Mouse (Mus musculus) urinary bladder, adult 2 months (tissue): Measurements from ENCODE around the gene Vwa8. TPM values are rescaled to one million over a fixed set of nuclear protein-coding genes. Genes with fewer than 3 reads are reported as not detected.

ENCODE experiments used
- DNase-seq: peaks from one replicate; pipeline ENCODE4 v3.0.0; 2022; ENCODE audit warnings: low spot score
- polyA plus RNA-seq: library from polyadenylated mRNA; depleted of rRNA; stranded (reverse); fragments of >200 nt; gene quantifications from 2 replicates; pipeline ENCODE4 v1.2.3, GENCODE M21; 2012; rRNA removed

The Vwa8 gene
- polyA plus RNA-seq: 23.9 and 28.6 TPM in 2 replicates

DNA sequence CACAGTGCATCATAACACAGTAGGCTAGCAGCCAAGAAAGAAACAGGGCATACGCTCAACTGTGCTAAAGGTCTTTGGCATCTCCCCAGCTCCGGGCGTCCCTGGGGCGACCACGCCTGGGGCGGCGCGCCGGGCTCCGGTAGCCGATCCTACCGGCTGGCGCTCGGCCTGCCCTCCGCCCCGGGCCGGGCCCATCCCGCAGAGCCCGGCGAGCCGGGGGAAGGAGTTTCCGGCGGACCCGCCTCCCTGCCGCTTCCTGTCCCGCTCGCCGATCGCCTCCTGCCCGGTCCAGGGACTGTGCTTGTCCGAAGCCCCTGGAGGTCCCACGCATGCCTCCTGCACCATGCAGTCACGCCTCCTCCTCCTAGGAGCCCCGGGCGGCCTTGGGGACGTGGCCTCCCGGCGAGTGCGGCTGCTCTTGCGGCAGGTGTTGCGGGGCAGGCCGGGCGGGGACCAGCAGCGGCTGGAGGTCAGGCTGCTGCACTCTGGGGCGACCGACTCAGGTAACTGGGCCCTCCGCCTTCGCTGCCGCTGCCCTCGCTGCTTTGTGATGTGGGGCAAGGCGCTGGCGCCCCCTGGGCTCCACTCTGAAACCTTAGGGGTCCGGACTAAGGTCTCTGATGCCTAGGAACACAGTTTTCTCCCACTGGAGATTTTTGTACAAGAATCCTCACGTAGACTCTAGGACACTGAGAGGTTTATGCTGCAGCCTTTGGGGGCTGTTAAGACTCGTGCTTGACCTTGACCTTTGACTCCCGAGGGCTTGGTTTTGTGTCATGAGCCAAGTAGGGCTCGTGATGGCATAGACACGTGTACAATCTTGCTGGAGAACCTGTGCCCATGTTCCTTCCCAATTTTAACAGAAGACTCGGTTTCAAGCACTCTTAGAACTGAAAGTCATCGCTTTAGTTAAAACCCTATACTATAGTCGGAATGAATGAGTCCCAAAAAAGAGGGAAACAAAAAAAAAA, at the start of gene Vwa8:
Gene Vwa8 (plus strand): TSS at position 112 of the 971 bp plus-strand sequence.
- peak; percentile 81 for DNase-seq

DNA sequence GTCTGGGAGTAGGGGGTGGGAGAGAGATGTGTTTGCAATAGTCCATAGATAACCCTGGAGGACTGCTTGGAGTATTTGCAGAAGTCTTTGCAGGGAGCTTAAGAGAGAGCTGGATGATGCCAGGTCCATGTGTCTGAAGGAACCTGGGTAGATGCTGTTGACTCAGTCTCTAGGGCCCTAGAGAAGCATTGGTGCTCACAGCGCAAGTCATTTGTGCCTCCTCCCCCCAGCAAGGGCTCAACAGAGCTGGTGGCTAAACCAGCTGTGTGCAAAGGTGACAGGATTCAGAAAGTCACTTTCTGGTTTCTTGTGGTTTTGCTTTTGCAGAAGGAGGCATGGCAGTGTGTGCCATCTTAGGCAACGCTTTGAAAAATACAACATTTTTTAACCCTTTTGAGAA, 46.5 kb upstream of the Vwa8 start:
- no peak for DNase-seq

DNA sequence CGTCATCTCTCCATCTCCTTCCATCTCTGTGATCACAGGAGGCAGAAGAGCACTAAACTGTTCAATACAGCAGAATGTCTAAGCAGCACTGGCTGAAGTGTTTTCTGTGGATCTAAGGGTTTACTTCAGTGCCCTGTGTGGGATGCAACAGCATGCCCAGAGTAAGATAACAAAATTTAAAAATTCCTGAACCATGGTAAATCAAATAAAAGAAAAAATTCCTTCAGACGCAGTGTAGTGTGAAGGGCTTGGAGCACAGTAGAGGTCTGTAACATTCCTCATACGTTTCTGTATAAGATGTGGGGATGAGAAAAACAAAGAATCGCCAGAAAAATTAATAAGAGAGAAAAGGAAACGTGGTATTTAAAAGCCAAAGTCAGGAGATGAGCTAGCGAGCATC, 44.9 kb upstream of the Vwa8 start:
- no peak for DNase-seq

DNA sequence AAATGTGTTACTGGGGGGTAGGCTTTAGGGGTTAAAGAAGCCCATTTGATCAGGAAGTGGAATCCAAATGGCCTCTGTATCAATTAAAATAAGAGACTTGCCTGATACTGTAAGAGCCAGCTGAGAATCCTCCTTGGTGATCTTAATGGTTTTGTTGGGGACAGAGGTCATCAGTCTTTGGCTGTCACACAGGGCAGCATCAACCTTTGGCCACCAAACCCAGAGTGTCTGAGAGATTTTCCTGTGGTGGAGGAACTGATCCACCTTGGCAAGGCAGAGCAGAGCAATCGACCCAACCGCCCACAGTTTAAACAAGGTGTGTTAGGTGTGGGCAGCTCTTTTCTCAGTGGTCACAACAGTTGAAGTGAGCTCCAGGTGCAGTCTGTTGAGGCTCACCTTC, 36.0 kb upstream of the Vwa8 start:
- DNase-seq: no peak

DNA sequence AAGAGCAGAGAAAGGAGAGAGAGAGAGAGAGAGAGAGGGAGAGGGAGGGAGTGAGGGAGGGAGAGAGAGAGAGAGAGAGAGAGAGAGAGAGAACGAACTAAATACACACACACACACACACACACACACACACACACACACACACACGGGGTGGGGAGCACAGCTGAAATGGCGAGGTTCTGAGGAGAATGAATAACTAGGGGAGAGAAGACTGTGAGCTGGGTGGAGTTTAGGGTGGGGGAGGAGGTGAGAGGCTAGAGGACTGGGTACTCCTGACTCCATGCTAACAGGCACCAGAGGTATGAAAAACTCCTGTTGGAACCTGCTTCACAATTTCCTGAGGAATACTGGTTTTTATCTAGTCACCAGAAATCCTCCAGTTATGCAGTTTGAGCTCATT, 32.4 kb upstream of the Vwa8 start:
- DNase-seq: no peak

DNA sequence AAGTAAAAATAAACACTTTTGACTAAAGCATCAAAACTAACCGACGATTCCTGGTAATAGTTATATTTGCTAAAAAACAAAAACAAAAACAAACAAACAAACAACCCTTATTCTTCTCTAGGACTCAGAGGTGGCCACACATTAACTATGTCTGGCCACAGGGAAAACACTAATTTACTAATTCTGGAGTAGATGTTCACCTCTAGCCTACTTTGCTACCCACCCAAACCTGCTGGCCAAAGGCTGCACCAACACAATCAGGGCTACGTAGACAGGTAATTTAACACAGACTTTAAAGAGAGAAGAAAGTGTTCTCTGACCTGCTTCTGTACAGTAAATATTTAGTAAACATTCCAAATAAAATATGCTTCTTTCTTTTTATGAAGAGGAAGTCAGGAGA, 31.2 kb upstream of the Vwa8 start:
- DNase-seq: no peak

DNA sequence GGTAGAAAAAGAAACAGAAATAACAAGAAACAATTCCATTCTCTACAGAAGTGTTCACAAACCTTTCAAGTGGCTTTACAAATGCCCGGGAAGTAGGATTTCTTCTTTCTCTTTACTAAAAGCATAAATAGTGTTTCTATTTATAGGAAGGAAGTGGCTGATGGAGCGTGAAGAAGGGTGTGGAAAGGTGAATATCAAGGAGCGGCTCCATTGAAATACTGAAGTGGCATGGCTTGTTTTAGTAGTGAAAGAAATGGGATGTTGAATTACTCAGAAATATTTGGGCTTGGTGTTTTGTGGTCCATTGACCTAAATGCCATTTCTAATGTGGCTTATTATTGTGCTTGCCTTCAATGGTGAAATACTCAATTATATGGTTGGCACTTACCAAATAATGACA, 30.4 kb upstream of the Vwa8 start:
- no peak for DNase-seq

DNA sequence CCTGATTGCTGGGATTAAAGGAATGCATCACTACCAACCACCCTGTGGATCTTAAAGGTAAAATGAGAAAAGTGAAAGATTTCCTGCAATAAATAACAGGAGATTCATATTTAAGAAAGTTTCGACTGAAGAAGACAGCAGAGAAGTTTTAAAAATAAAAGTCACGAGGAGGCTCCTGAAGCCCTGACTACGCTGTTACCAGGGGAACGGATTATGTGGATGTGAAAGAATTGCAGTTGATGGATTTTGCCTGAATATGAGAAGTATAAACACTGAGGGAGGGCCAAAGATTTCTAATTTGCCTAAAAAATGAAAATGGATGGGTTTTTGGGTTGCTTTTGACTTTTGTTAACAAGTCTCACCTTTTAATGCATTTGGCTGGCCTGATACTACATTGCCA, 24.8 kb upstream of the Vwa8 start:
- DNase-seq: no peak

DNA sequence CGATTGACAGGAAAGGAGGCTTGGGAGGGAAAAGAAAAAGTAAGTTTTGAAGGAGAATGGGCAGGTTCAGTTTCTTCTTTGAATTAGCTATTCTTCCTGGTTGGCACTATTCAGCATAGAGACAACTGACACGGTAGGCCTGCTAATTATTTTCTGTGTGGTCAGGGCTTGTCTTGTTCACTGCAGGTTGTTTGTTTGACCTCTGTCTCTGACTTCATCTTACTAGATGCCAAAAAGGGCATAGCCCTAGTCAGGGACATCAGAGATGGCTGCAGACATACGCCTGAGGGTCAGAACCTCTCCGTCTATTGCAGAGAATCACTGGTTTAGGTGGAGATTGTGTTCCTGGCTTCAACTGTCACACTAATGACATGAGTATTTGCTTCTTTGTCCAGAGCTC, 24.3 kb upstream of the Vwa8 start:
- no peak for DNase-seq

DNA sequence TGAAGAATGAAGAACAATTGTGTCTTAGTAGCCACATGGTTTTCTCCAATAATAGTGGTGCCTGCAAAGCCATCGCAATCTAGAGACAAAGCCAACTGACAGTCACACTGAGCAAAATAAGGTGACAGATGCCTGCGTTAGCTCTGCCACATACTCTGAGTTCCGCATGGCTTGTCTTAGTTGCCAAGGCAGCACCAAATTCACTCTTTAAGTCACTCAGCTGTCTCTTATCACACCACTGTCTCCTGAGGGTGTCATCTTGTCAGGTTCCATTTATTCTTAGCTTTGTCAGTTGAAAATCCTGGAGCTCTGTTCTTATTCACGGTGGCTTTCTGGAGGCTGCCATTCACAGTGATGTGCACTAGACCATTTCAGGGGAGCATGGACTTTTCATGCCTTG, 17.7 kb upstream of the Vwa8 start:
- no peak for DNase-seq

DNA sequence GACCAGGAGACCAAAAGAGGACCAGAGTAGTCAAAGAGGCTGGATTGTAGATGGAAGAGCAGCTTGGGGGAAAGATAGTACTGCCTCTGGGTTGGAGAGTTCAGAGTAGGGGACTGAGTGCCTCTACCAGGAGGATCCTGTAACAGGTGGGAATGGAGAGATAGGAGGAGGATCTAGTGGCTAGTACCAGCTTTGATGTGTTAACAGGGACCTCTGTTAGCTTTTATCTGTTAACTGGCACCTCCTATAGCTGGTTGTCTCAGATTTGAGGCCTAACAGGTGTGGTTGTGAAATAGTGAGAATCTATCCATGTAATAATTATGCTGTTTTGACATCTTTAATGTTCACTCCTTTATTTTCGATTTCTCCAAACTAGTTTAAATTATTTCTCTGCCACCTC, 904 bp upstream of the Vwa8 start:
- no peak for DNase-seq

DNA sequence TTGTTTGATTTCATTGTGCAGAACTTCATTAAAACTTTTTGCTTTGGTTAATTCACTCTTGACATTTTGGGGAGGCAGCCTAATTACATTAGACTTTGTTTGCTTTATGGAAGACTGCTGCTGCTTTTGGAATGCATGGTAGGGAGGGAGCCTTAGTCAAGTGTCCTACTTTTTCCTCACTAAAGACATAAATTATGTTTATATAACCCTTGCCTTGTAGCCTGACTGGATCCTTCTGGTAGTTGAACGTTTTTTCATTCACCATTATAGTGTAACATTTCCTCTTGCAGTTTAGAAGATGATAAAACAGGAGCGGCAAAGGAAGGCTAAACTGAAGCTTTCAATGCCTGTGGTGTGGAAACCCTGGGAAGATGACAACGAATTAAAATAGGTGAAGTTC, 375 bp upstream of the Vwa8 start:
- DNase-seq: no peak

DNA sequence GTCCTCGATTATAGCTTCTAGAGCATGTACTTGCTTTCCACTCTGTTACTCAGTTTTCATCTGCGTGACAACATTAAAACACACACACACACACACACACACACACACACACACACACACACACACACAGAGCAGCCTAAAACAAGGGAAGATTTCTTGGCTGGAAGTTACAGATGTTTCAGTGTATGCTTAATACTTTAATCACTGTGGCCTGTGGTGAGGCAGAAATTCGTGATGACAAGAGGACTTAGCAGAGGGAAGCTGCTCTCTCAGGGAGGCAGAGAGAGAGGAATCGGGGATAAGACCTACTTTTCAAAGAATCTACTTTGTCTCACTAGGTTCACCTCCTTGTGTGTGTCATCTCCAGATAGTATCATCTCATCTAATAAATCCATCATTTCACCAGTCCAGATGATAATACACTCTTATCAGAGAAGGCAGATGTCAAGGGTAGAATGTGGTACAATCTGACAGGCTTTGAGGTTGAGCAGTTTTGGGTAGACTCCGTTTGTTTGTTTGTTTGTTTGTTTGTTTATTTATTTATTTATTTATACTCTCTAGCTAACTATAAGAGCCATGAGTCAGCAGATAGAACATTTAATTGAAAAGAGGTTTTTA, 1.2 kb downstream of the Vwa8 start:
- no peak for DNase-seq

DNA sequence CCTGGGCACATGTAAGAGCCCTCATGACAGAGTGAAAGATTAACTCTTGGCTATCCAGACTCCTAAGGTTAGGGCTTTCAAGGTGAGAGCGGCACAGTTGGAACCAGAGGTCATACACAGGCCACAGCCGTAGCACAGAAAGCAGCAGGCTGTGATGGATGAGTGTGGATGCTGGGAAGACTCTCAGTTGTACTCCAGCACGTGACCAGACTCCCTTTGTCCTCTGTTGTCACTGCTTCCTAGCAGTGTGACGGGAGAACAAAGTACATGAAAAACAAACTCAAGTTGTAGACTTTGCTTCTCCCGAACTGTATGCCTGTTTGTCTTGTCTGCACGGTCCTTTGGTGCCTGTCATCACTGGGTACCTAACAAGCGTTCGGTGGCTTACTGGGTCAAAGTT, 1.8 kb downstream of the Vwa8 start:
- no peak for DNase-seq

DNA sequence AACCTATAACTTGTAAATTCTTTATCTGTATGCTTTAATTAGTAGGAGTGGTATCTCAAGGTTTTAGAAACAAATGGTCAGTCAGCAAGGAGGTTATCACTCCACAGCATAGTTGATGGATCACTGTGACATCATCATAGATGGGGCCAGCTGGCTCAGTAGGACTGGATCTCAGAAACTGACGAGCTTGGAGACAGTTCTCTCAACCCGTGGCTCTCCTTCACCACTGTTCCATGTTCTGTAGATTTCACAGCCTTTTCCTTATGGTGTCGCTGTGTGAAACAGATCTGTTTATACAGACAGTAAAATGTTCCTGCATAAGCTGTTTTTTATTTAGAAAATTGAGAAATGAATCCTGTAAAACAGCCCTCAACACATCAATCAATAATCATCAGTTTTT, 2.5 kb downstream of the Vwa8 start:
- no peak for DNase-seq

DNA sequence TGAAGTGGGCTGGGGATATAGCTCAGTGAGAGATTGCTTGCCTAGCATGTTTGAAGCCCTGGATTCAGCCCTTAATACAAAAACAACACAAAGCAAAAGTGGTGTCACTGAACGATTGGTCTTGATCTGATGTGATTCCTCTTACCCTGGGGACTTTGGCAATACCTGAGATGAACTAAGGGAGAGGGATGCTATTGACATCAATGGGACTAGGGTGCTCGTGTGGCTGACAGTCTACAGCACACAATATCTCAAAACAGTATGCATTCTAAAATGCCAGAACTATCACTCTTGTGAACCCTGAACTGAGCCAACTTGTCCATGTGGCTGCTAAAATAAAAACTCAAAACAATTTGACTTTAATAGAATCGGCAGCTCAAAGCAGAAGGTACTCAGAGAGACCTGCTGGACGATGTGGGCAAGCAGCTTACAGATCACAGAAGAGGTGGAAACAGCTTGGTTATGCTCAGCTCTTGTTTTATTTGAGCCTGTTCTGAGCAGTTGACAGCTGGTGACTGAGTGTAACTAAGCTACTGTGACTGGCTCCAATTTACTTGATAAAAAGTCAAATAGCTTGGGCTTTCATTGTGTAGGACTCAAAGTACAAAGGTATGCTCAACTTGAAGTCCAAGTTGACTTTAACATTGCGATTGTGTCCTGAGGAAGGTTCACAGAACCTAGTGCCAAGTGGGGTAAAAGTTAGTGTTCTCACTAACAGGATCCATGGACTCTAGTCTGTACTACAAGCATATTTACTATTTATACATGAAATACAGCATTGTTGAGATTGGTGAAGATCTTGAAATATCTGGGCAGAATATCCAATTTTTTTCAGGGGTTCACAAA, 3.8 kb downstream of the Vwa8 start:
- DNase-seq: no peak

DNA sequence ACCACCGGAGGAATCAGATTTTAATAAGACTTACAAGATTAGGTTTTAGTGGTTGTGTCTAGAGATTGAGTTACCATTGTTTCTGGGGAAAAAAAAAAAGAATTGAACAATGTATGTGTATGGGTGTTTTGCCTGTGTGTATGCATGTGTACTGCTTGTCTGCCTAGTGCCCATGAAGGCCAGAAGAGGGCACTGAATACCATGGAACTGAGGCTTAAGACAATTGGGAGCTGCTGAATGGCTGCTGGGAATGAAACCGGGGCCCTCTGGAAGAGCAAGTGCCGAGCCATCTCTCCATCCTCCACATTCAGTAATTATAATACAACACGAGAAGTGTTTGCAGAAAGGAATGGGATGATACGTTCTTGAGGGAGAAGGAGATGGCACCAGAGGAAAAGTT, 12.3 kb downstream of the Vwa8 start:
- DNase-seq: no peak

DNA sequence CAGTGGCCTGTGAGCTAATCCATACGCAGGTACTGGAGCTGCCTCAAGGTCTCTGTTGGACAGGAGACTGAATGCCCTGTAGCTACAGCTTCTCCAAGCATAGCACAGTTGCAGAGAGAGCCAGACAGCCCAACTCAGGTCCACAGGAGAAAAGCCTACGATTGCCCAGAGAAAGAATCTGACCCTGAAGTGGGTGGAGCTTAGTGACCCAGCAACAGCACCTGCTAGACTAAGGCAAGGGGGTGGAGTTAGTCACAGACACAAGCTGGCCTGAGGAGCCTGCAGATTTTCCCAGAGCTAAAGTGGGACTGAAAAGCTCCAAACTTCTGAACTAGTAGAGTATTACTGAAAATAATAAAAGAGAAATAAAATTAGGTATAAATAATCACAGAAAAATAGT, 21.2 kb downstream of the Vwa8 start:
- DNase-seq: no peak

DNA sequence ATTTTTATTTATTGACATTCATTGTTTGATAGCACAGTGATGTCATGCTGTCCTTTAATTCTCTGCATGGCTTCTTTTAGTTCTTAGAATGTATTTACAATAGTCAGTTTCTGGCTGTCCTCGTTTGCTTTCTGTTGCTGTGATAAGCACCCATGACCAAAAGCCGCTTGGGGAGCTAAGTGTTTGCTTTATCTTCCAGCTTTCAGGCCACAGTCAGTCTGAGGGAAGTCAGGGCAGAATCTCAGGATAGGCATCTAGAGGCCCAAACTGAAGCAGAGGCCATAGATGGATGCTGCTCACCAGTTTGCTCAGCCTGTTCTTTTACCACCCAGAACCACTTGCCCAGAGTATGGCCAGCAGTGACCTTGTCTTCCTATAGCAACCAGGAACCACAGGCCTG, 28.3 kb downstream of the Vwa8 start:
- no peak for DNase-seq

DNA sequence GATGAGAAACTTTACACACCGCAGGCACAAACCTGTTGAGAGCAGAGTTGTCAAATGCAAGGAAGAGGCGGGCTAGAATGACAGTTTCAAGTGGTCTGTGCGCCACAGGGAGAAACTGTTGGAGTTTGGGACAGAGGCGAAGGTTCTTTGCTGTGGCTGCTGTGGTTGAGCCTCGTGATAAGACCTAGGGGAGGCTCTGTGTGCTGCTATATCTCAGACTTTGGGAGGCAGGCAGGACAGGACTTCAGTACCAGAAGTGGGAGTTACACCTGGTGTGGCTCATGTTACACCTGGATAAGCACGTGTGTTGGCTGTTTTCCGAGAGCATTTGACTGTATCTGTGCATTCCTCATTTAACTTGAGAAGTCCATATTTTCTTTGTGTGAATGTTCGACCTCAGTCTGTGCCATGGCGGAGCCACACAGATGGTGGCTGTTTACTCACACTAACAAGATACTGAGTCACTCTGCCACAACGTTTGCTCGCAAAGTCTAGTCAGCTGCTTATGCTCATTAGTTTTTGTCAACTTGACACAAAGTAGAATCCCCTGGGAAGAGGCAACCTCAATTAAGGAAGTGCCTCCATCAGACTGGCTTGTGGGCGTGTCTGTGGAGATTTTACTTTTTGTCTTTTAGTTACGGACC, 29.7 kb downstream of the Vwa8 start:
- DNase-seq: no peak

DNA sequence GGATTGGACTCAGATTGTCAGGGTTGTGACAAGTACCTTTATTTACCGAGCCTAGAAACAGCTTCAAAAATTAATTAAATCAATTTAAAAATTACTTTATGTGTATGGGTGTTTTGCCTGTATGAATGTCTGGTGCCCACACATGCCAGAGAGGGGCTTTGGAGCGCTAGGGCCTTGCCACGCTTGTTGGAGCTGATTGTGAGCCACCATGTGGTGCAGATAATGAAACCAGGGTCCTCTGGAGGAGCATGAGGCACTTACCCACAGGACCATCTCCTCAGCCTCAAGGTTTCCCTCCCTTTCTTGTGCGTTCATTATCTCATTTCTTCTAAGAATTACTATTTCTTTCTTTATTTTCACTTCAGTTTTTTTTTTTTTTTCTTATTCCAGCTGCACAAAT, 32.0 kb downstream of the Vwa8 start:
- DNase-seq: no peak

DNA sequence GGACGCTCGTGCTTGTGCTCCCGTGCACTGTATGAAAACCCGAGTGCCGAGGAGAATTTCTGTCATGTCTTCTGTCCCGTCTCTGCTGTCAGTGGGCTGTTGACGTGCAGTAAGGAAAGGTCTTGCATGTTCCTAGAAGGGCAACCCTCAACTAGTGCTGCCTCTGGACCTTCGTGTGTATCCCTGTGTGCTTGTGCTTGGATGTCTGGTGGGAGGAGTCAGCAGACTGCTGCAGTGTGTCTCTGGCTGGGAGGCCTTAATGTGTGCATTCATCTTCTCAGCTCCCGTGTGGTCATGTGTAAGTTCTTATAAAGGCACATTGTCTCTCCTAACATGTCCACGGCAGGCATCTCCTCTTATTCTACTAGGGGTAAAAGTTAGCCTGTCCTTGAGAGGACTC, 32.7 kb downstream of the Vwa8 start:
- DNase-seq: no peak
